Mouse (Mus musculus) kidney, embryonic 16.5 days (tissue): ENCODE data around the gene Itpr3. TPM values are rescaled to one million over a fixed set of nuclear protein-coding genes. Genes with fewer than 3 reads are reported as not detected.

Source experiments
- ATAC-seq: fragments of 200-750 bp; cut with Nextera tagmentation; 2 replicates; pipeline ENCODE4 v1.8.0; 2017; ENCODE audit warnings: moderate TSS enrichment; ENCODE audit not compliant: low FRiP score, low TSS enrichment
- H3K27ac ChIP-seq: fragments of 300-500 bp; sonication (generic); 2 replicates; pipeline ENCODE4 v1.5.1; 2014; ENCODE audit warnings: low read length
- H3K27me3 ChIP-seq: fragments of 300-500 bp; sonication (generic); 2 replicates; pipeline ENCODE4 v1.6.1; 2014; ENCODE audit warnings: low read length, control low read depth, mixed read lengths; ENCODE audit not compliant: insufficient read depth
- H3K36me3 ChIP-seq: fragments of 300-500 bp; sonication (generic); 2 replicates; pipeline ENCODE4 v1.6.1; 2014; ENCODE audit warnings: low read length, control low read depth, mixed read lengths; ENCODE audit not compliant: insufficient read depth
- H3K4me1 ChIP-seq: fragments of 300-500 bp; sonication (generic); 2 replicates; pipeline ENCODE4 v1.6.1; 2014; ENCODE audit warnings: low read length, control low read depth, mixed read lengths; ENCODE audit not compliant: insufficient read depth
- H3K4me2 ChIP-seq: fragments of 300-500 bp; sonication (generic); replicated peaks from 2 replicates; pipeline ENCODE4 v1.6.1; 2014; ENCODE audit warnings: low read depth, low read length
- H3K4me3 ChIP-seq: fragments of 300-500 bp; sonication (generic); 2 replicates; pipeline ENCODE4 v1.5.1; 2014; ENCODE audit warnings: mild to moderate bottlenecking, low read length
- H3K9ac ChIP-seq: fragments of 300-500 bp; sonication (generic); replicated peaks from 2 replicates; pipeline ENCODE4 v1.6.1; 2014; ENCODE audit warnings: low read length
- H3K9me3 ChIP-seq: fragments of 300-500 bp; sonication (generic); 2 replicates; pipeline ENCODE4 v1.6.1; 2016; ENCODE audit warnings: low read length, control low read depth
- WGBS: fragments of 180-500 bp; shearing (Covaris S2); extraction: QIAGEN DNeasy Blood & Tissue Kit; methylation state at CpG from one replicate; pipeline ENCODE4 v1.1.7; 2014; 5-methylcytosine and 5-hydroxymethylcytosine counted together
- polyA plus RNA-seq: library from polyadenylated mRNA; unstranded; fragments of >200 nt; fragmentation: Nextera tagmentation; extraction: Ambion mirVana; gene quantifications from 2 replicates; pipeline ENCODE4 v1.2.1, GENCODE M21; 2015

The Itpr3 gene
- polyA plus RNA-seq, 1 experiment from 2014 or later, result 9.3 TPM

GRCm38 (mm10) chr17:27158439-27158838 is 101.3 kb downstream of the Itpr3 start:
- Histone ChIP-seq H3K9me3 (no peaks in the 10 kb centered on the region), H3K27me3 (peaks cover 2% of the 10 kb centered on the region; the same call in 1 of the 2 replicates), H3K4me3 (no peak overlapping the region), H3K36me3 (no peaks in the 10 kb centered on the region), H3K27ac (no peak overlapping the region), H3K9ac (no peak overlapping the region), H3K4me2 (no peak overlapping the region), H3K4me1 (peaks cover 14% of the 10 kb centered on the region)
- WGBS, result 62% methylated on average over 6 of the region's 6 CpGs
- ATAC-seq, result 0 out of 2 replicates have a peak, but pooled peaks have one; percentile 25

- H3K9me3 ChIP-seq, result no peaks in the 10 kb centered on the region
- H3K27ac ChIP-seq, result no peak overlapping the region
- H3K36me3 ChIP-seq, result no peaks in the 10 kb centered on the region
- no peak overlapping the region for H3K9ac ChIP-seq
- 71% methylated on average over 7 of the region's 7 CpGs for WGBS
- H3K4me2 ChIP-seq, result no peak overlapping the region
- ATAC-seq, result no peak
- H3K4me1 ChIP-seq, result peaks cover 10% of the 10 kb centered on the region; the same call in 1 of the 2 replicates
- H3K4me3 ChIP-seq, result no peak overlapping the region
- H3K27me3 ChIP-seq, result peaks cover 2% of the 10 kb centered on the region; the same call in 1 of the 2 replicates
These were observed 102.1 kb downstream of the Itpr3 start for GRCm38 (mm10) chr17:27159169-27159568.

- Histone ChIP-seq H3K9ac (no peak overlapping the region), H3K4me1 (peaks cover 8% of the 10 kb centered on the region; the same call in 1 of the 2 replicates), H3K27ac (no peak overlapping the region), H3K4me3 (no peak overlapping the region), H3K4me2 (no peak overlapping the region), H3K36me3 (no peaks in the 10 kb centered on the region), H3K27me3 (peaks cover 2% of the 10 kb centered on the region; the same call in 1 of the 2 replicates), H3K9me3 (no peaks in the 10 kb centered on the region)
- 63% methylated on average over 4 of the region's 4 CpGs for WGBS
- no peak for ATAC-seq
These were observed 103.8 kb downstream of the Itpr3 start for GRCm38 (mm10) chr17:27160905-27161304.

- no peaks in the 10 kb centered on the region for H3K4me1 ChIP-seq
- H3K4me3 ChIP-seq, result no peak overlapping the region
- H3K36me3 ChIP-seq, result no peaks in the 10 kb centered on the region
- WGBS, result 45% methylated on average over 8 of the region's 8 CpGs
- no peak overlapping the region for H3K4me2 ChIP-seq
- H3K9me3 ChIP-seq, result no peaks in the 10 kb centered on the region
- peaks cover 2% of the 10 kb centered on the region; the same call in 1 of the 2 replicates for H3K27me3 ChIP-seq
- no peak overlapping the region for H3K9ac ChIP-seq
- ATAC-seq, result no peak
- H3K27ac ChIP-seq, result no peak overlapping the region
These were observed 108.1 kb downstream of the Itpr3 start for GRCm38 (mm10) chr17:27165054-27165773.

GRCm38 (mm10) chr17:27166901-27167300 is 109.8 kb downstream of the Itpr3 start:
- no peaks in the 10 kb centered on the region for H3K9me3 ChIP-seq
- H3K36me3 ChIP-seq, result no peaks in the 10 kb centered on the region
- no peak overlapping the region for H3K27ac ChIP-seq
- ATAC-seq, result no peak
- H3K27me3 ChIP-seq, result no peaks in the 10 kb centered on the region
- H3K4me2 ChIP-seq, result no peak overlapping the region
- no peak overlapping the region for H3K9ac ChIP-seq
- WGBS, result 68% methylated on average over 6 of the region's 6 CpGs
- no peak overlapping the region for H3K4me3 ChIP-seq
- H3K4me1 ChIP-seq, result no peaks in the 10 kb centered on the region

GRCm38 (mm10) chr17:27167545-27167944 is 110.4 kb downstream of the Itpr3 start, which contains the start of gene Ip6k3:
Ip6k3 (minus strand) TSS chr17:27167795.
- Histone ChIP-seq H3K4me2 (no peak within 1 kb of the TSS), H3K9me3 (no peaks in the 10 kb centered on the region), H3K9ac (no peak within 1 kb of the TSS), H3K4me1 (no peaks in the 10 kb centered on the region), H3K4me3 (no peak within 1 kb of the TSS), H3K27me3 (no peaks in the 10 kb centered on the region), H3K27ac (no peak within 1 kb of the TSS), H3K36me3 (no peaks in the 10 kb centered on the region)
- ATAC-seq, result 0 out of 2 replicates have a peak, but pooled peaks have one; percentile 37
- 32% methylated on average over 4 of the region's 4 CpGs for WGBS

GRCm38 (mm10) chr17:27168569-27168968 is 111.5 kb downstream of the Itpr3 start:
- no peak for ATAC-seq
- Histone ChIP-seq H3K9ac (no peak overlapping the region), H3K36me3 (no peaks in the 10 kb centered on the region), H3K4me3 (no peak overlapping the region), H3K4me1 (no peaks in the 10 kb centered on the region), H3K27me3 (no peaks in the 10 kb centered on the region), H3K4me2 (no peak overlapping the region), H3K27ac (no peak overlapping the region), H3K9me3 (no peaks in the 10 kb centered on the region)
- WGBS, result 93% methylated on average over 4 of the region's 4 CpGs

- Histone ChIP-seq H3K4me3 (no peak overlapping the region), H3K4me1 (no peaks in the 10 kb centered on the region), H3K27me3 (no peaks in the 10 kb centered on the region), H3K36me3 (no peaks in the 10 kb centered on the region), H3K4me2 (no peak overlapping the region), H3K9me3 (no peaks in the 10 kb centered on the region), H3K27ac (no peak overlapping the region), H3K9ac (no peak overlapping the region)
- no peak for ATAC-seq
- 67% methylated on average over 11 of the region's 11 CpGs for WGBS
These were observed 113.0 kb downstream of the Itpr3 start for GRCm38 (mm10) chr17:27169952-27170695.

- H3K27me3 ChIP-seq, result no peaks in the 10 kb centered on the region
- no peak overlapping the region for H3K4me2 ChIP-seq
- no peak overlapping the region for H3K9ac ChIP-seq
- no peak for ATAC-seq
- no peak overlapping the region for H3K27ac ChIP-seq
- H3K36me3 ChIP-seq, result no peaks in the 10 kb centered on the region
- H3K9me3 ChIP-seq, result no peaks in the 10 kb centered on the region
- H3K4me3 ChIP-seq, result no peak overlapping the region
- H3K4me1 ChIP-seq, result peaks cover 10% of the 10 kb centered on the region
- WGBS, result 65% methylated on average over 5 of the region's 5 CpGs
These were observed 114.0 kb downstream of the Itpr3 start for GRCm38 (mm10) chr17:27171121-27171520.
